Mouse (Mus musculus) Patski (cell line): Measurements from ENCODE around the gene Sox12. TPM values are rescaled to one million over a fixed set of nuclear protein-coding genes. Genes with fewer than 3 reads are reported as not detected.

ENCODE experiments used
- ATAC-seq: fragments of 100-300 bp; one replicate; pipeline ENCODE4 v1.8.0; 2021
- CTCF ChIA-PET: fragments of 350-600 bp; sonication (Branson Sonifier 250); formaldehyde crosslinking; loops from one replicate; lab custom pipeline; 2022; ENCODE audit warnings: inconsistent platforms; lab: Charles Lee
- POLR2A ChIA-PET: fragments of 350-600 bp; sonication (Branson Sonifier 250); formaldehyde crosslinking; loops from one replicate; lab custom pipeline; 2022; ENCODE audit warnings: antibody characterized with exemption, inconsistent platforms; lab: Charles Lee
- DNase-seq: peaks from one replicate; pipeline ENCODE4 v3.0.0-alpha.2; 2011; ENCODE audit warnings: low read depth, low spot score
- H3K27me3 ChIP-seq: fragments of 371-371 bp; one replicate; pipeline ENCODE4 v1.5.1; 2021
- CTCF ChIP-seq: fragments of 100-300 bp; IDR thresholded peaks from one replicate; pipeline ENCODE4 v1.5.1; 2021
- in situ Hi-C: fragments of 300-500 bp; cut with MboI; formaldehyde crosslinking; loops from 3 replicates; pipeline ENCODE4 v1.11.1; 2018; ENCODE audit warnings: low pct_unique_long_range_greater_than_20kb, mixed read lengths
- polyA plus RNA-seq: library from polyadenylated mRNA; unstranded; gene quantifications from one replicate; pipeline ENCODE4 v1.2.3, GENCODE M21; 2021

The Sox12 gene
- polyA plus RNA-seq, 1 experiment from 2014 or later = 19.6 TPM

GRCm38 (mm10) chr2:152384191-152384590, 13.7 kb downstream of the Sox12 start:
- DNase-seq = no peak
- no peaks in the 10 kb centered on the region for H3K27me3 ChIP-seq
- no peak for ATAC-seq
- no peak for TF ChIP-seq CTCF
- in situ Hi-C loops = no loop called here
- ChIA-PET POLR2A (no interaction called here), CTCF (interaction anchor here (3.9 kb wide), 1 partner anchor 8 kb away, joined by 12 read pairs; no protein-coding TSS in a partner anchor)

GRCm38 (mm10) chr2:152376345-152376741, 21.5 kb downstream of the Sox12 start, which contains the start of gene Nrsn2:
TSS of gene Nrsn2 (minus strand) at chr2:152376638.
- TF ChIP-seq CTCF = no peak
- CTCF ChIA-PET = no interaction called here
- in situ Hi-C loops = no loop called here
- ATAC-seq (no peak), DNase-seq (no peak)
- POLR2A ChIA-PET = no interaction called here
- peaks cover 9% of the 10 kb centered on the region for H3K27me3 ChIP-seq

GRCm38 (mm10) chr2:152375652-152376344, 22.1 kb downstream of the Sox12 start:
- POLR2A ChIA-PET = no interaction called here
- DNase-seq (no peak), ATAC-seq (no peak)
- CTCF ChIA-PET = no interaction called here
- no peak for TF ChIP-seq CTCF
- peaks cover 9% of the 10 kb centered on the region for H3K27me3 ChIP-seq
- in situ Hi-C loops = no loop called here

- DNase-seq (no peak), ATAC-seq (no peak)
- no peak for TF ChIP-seq CTCF
- ChIA-PET CTCF (interaction anchor here (0.9 kb wide), 1 partner anchor 10 kb away, joined by 3 read pairs; no protein-coding TSS in a partner anchor), POLR2A (no interaction called here)
- in situ Hi-C loops = no loop called here
- H3K27me3 ChIP-seq = peaks cover 9% of the 10 kb centered on the region
Measured at GRCm38 (mm10) chr2:152373547-152373946, 24.3 kb downstream of the Sox12 start.

- CTCF ChIA-PET = no interaction called here
- POLR2A ChIA-PET = no interaction called here
- in situ Hi-C loops = no loop called here
- TF ChIP-seq CTCF = no peak
- ATAC-seq (no peak), DNase-seq (no peak)
- peaks cover 9% of the 10 kb centered on the region for H3K27me3 ChIP-seq
Measured at GRCm38 (mm10) chr2:152372661-152373060, 25.2 kb downstream of the Sox12 start.

GRCm38 (mm10) chr2:152372104-152372503, 25.8 kb downstream of the Sox12 start:
- TF ChIP-seq CTCF = no peak
- CTCF ChIA-PET = no interaction called here
- H3K27me3 ChIP-seq = peaks cover 9% of the 10 kb centered on the region
- POLR2A ChIA-PET = no interaction called here
- in situ Hi-C loops = no loop called here
- DNase-seq = no peak
- no peak for ATAC-seq

- ATAC-seq (peak; percentile 38), DNase-seq (no peak)
- CTCF ChIA-PET = interaction anchor here (0.8 to 1.4 kb wide), 4 partner anchors 23 to 70 kb away, joined by 3 to 5 read pairs (median 3); no protein-coding TSS in a partner anchor
- in situ Hi-C loops = loop anchor here (10.0 kb wide), 1 partner anchor 344 kb away; no protein-coding TSS in a partner anchor
- TF ChIP-seq CTCF = peak; percentile 90
- POLR2A ChIA-PET = interaction anchor here (0.6 to 0.7 kb wide), 2 partner anchors 27 to 271 kb away, joined by 3 read pairs; no protein-coding TSS in a partner anchor
- H3K27me3 ChIP-seq = no peaks in the 10 kb centered on the region
Measured at GRCm38 (mm10) chr2:152368532-152369140, 29.2 kb downstream of the Sox12 start.

- POLR2A ChIA-PET = interaction anchor here (0.6 to 0.7 kb wide), 4 partner anchors 26 to 271 kb away, joined by 3 to 4 read pairs (median 3); no protein-coding TSS in a partner anchor
- CTCF ChIA-PET = interaction anchor here (0.8 to 1.4 kb wide), 5 partner anchors 22 to 71 kb away, joined by 3 to 5 read pairs (median 3); no protein-coding TSS in a partner anchor
- no peaks in the 10 kb centered on the region for H3K27me3 ChIP-seq
- no peak for TF ChIP-seq CTCF
- no peak for DNase-seq
- ATAC-seq = no peak
- in situ Hi-C loops = loop anchor here (10.0 kb wide), 1 partner anchor 343 kb away; no protein-coding TSS in a partner anchor
Measured at GRCm38 (mm10) chr2:152367917-152368316, 29.9 kb downstream of the Sox12 start.

- TF ChIP-seq CTCF = peak; percentile 79
- CTCF ChIA-PET = interaction anchor here (0.6 to 3.1 kb wide), 16 partner anchors 11 to 285 kb away, joined by 3 to 23 read pairs (median 4); partner anchors contain the start of genes Tbc1d20 and Trib3
- H3K27me3 ChIP-seq = no peaks in the 10 kb centered on the region
- DNase-seq (peak; percentile 57), ATAC-seq (peak; percentile 83)
- in situ Hi-C loops = loop anchor here (10.0 kb wide), 1 partner anchor 339 kb away; no protein-coding TSS in a partner anchor
- POLR2A ChIA-PET = interaction anchor here (0.6 kb wide), 1 partner anchor 50 kb away, joined by 3 read pairs; no protein-coding TSS in a partner anchor
Measured at GRCm38 (mm10) chr2:152363245-152364147, 34.4 kb downstream of the Sox12 start.
